Mouse (Mus musculus) liver, embryonic 14.5 days (tissue): ENCODE data around the gene 4933427I04Rik.

ENCODE experiments used
- CTCF ChIP-seq: IDR thresholded peaks from 2 replicates; pipeline ENCODE4 v1.5.1; 2016; ENCODE audit warnings: antibody characterized with exemption, low read depth, control low read depth
- EP300 ChIP-seq: IDR thresholded peaks from 2 replicates; pipeline ENCODE4 v1.6.1; 2016; ENCODE audit warnings: antibody characterized with exemption, low read depth

DNA sequence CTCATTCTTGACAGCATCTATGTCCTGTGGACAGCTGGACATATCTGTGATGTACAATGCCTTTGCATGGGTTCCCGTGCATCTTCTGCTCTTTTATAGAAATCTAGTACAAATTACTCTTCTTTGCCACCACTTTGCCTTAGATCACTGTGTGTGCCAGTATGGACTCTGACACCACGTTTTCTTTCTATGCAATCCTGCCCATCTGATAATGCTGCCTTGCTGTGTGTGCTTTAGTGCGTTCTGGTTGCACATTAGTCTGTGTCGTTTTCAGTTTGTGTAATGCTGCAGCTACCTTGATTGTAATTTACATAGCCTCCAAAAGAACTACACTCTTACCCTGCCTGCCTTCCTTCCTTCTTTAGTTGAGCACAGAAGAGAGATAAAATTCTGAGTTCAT is 52.0 kb downstream of the 4933427I04Rik start:
- TF ChIP-seq CTCF, result no peak
- no peak for TF ChIP-seq EP300
